Comparison of ENCODE assay signal across 8 mouse cellular contexts in genomic region chr17:47925988-47926387, GRCm38 (mm10). TPM values are rescaled to one million over a fixed set of nuclear protein-coding genes. Genes with fewer than 3 reads are reported as not detected.
DNase-seq lines count a peak whose midpoint lies in the region; ATAC-seq and TF ChIP-seq lines count a peak whose summit lies in the region.

No protein-coding gene starts in this region.

- H3K4me2 ChIP-seq in kidney, embryonic 15.5 days: peak overlapping the region; percentile 93
- H3K4me2 ChIP-seq in intestine, embryonic 14.5 days (ENCODE audit: low read length): peak overlapping the region; percentile 93

- 0 out of 2 replicates have a peak, but pooled peaks cover 4% of the 10 kb centered on the region for H3K27me3 ChIP-seq in kidney, embryonic 15.5 days
- H3K27me3 ChIP-seq in intestine, embryonic 14.5 days (replicated peaks; ENCODE audit: control insufficient read depth, insufficient read depth, low read length): no peaks in the 10 kb centered on the region

- DNase-seq in kidney, postnatal 25 days: no peak
- DNase-seq in brain, embryonic 14.5 days (ENCODE audit: low read depth): peak; percentile 14
- no peak for DNase-seq in intestine, embryonic 14.5 days (ENCODE audit: low spot score)
- DNase-seq in lung, postnatal 36 days: peak; percentile 62
- no peak for DNase-seq in ovary, adult 18-20 months (ENCODE audit: low spot score)
- DNase-seq in left cerebral cortex, adult 9 months (ENCODE audit: low spot score in 2 of 2): no peak
- no peak for DNase-seq in right cerebral cortex, postnatal 4 days

- no peak for ATAC-seq in kidney, embryonic 15.5 days (replicated peaks; ENCODE audit: low FRiP score)
- ATAC-seq in intestine, embryonic 14.5 days (replicated peaks; ENCODE audit: low FRiP score, low TSS enrichment, low read depth): no peak

- H3K9ac ChIP-seq in kidney, embryonic 15.5 days: no peak overlapping the region
- H3K9ac ChIP-seq in intestine, embryonic 14.5 days (ENCODE audit: low read length): no peak overlapping the region

- WGBS in kidney, embryonic 15.5 days: 31% methylated on average over 10 of the region's 10 CpGs
- WGBS in intestine, embryonic 14.5 days: 34% methylated on average over 10 of the region's 10 CpGs

- no peak for TF ChIP-seq POLR2A in brain, embryonic 14.5 days (IDR thresholded peaks at IDR 0.05; ENCODE audit: borderline replicate concordance, extremely low read depth, insufficient read depth, insufficient read length, poor library complexity, severe bottlenecking)

- H3K4me1 ChIP-seq in kidney, embryonic 15.5 days: peaks cover 53% of the 10 kb centered on the region
- peaks cover 29% of the 10 kb centered on the region for H3K4me1 ChIP-seq in intestine, embryonic 14.5 days (replicated peaks; ENCODE audit: control insufficient read depth, insufficient read depth, low read length)

- H3K4me3 ChIP-seq in kidney, embryonic 15.5 days (replicated peaks): peak overlapping the region; percentile 96
- H3K4me3 ChIP-seq in intestine, embryonic 14.5 days (ENCODE audit: low read depth, low read length): peak overlapping the region; percentile 77; the same call in 1 of the 2 replicates

- no peaks in the 10 kb centered on the region for H3K36me3 ChIP-seq in kidney, embryonic 15.5 days
- H3K36me3 ChIP-seq in intestine, embryonic 14.5 days (ENCODE audit: control insufficient read depth, insufficient read depth, low read length): no peaks in the 10 kb centered on the region

- TF ChIP-seq CTCF in brain, embryonic 14.5 days (IDR thresholded peaks at IDR 0.05; ENCODE audit: borderline replicate concordance, extremely low read depth, insufficient read depth, insufficient read length): no peak

- peak overlapping the region; percentile 98 for H3K27ac ChIP-seq in kidney, embryonic 15.5 days
- H3K27ac ChIP-seq in intestine, embryonic 14.5 days (ENCODE audit: low read depth): no peak overlapping the region

- no peaks in the 10 kb centered on the region for H3K9me3 ChIP-seq in kidney, embryonic 15.5 days (replicated peaks)
- H3K9me3 ChIP-seq in intestine, embryonic 14.5 days (ENCODE audit: control insufficient read depth, low read length): 0 out of 2 replicates have a peak, but pooled peaks cover 2% of the 10 kb centered on the region

RNA-seq across cellular contexts. Expression of gene Foxp4, which starts 1.5 kb away (rescaled TPM):
- polyA plus RNA-seq in kidney, embryonic 15.5 days (2015; fragmentation: Nextera tagmentation; extraction: Ambion mirVana): 13.0 and 13.7 TPM in 2 replicates
- 93.8 and 94.9 TPM in 2 replicates for polyA plus RNA-seq in brain, embryonic 14.5 days (2012; rRNA removed)
- 30.3 and 32.4 TPM in 2 replicates for polyA plus RNA-seq in intestine, embryonic 14.5 days (2014; fragmentation: Nextera tagmentation; extraction: Ambion mirVana)

Comparison
In these comparisons a context has a peak if more than half of its experiments do, and no peak if none do; other contexts are left out.
1. DNase-seq: peak in brain, embryonic 14.5 days (single experiment) and lung, postnatal 36 days (single experiment); none in kidney, postnatal 25 days (0 of 2), intestine, embryonic 14.5 days (single experiment), ovary, adult 18-20 months (single experiment), left cerebral cortex, adult 9 months (0 of 2) and right cerebral cortex, postnatal 4 days (single experiment).